8 mouse cellular contexts compared by ENCODE assay signal in the genomic region with DNA sequence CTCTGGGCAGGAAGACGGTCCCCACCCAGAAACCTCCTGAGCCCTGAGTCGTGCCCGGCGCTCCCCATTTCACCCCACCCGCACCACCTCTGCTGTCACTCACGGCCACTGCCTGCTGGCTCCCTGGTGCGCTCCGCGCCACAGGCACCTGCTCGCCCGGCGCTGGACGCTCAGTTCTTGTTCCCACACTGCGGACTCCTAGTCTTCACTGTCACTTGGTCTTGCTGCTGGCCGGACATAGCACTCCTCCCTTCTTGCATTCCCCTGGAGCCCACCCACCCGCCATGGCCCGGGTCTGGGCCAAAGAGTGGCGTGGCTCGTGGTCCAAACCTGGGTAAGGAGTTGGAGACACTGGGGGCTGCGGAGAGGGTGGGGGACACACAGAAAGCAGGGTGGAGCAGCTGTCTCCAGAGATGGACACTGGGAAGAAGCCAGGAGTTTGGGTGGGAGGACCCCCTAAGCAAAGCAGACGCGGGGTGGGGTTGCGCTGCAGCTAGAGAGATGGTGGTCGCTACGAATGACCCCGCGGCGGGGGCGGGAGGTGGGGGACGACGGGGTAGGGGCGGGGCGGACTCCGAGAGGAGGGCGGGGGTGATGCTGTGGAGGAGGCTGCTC. TPM values are rescaled to one million over a fixed set of nuclear protein-coding genes. Genes with fewer than 3 reads are reported as not detected.
DNase-seq lines count a peak whose midpoint lies in the region; ATAC-seq lines count a peak whose summit lies in the region.

Vstm2b (plus strand) TSS at position 233 of the 615 bp plus-strand sequence.

- H3K27me3 ChIP-seq in forebrain, embryonic 12.5 days, result peaks cover 71% of the 10 kb centered on the region
- H3K27me3 ChIP-seq in neural tube, embryonic 14.5 days (ENCODE audit: control insufficient read depth, insufficient read depth, low read length), result peaks cover 10% of the 10 kb centered on the region

- H3K36me3 ChIP-seq in forebrain, embryonic 12.5 days (replicated peaks), result no peaks in the 10 kb centered on the region
- H3K36me3 ChIP-seq in neural tube, embryonic 14.5 days (ENCODE audit: control insufficient read depth, insufficient read depth, low read length), result no peaks in the 10 kb centered on the region

- H3K9ac ChIP-seq in forebrain, embryonic 12.5 days, result peak within 1 kb of the TSS; percentile 68
- peak within 1 kb of the TSS; percentile 73 for H3K9ac ChIP-seq in neural tube, embryonic 14.5 days (replicated peaks; ENCODE audit: low read depth, low read length)

- peak; percentile 13 for ATAC-seq in forebrain, embryonic 12.5 days (ENCODE audit: low FRiP score)
- peak; percentile 0; the same call in 1 of the 2 replicates for ATAC-seq in neural tube, embryonic 14.5 days (ENCODE audit: low read depth)

- peaks cover 39% of the 10 kb centered on the region for H3K4me1 ChIP-seq in forebrain, embryonic 12.5 days
- H3K4me1 ChIP-seq in neural tube, embryonic 14.5 days (ENCODE audit: control insufficient read depth, insufficient read depth, low read length), result peaks cover 17% of the 10 kb centered on the region; the same call in 1 of the 2 replicates

- WGBS in forebrain, embryonic 12.5 days, result 2% methylated on average over 23 of the region's 35 CpGs
- 1% methylated on average over 23 of the region's 35 CpGs for WGBS in neural tube, embryonic 14.5 days

- peak within 1 kb of the TSS; percentile 93 for H3K4me2 ChIP-seq in forebrain, embryonic 12.5 days
- H3K4me2 ChIP-seq in neural tube, embryonic 14.5 days (ENCODE audit: low read depth, low read length), result peak within 1 kb of the TSS; percentile 93

- peak; percentile 88 for DNase-seq in heart, adult 11 months
- no peak for DNase-seq in heart, adult 8-10 months (ENCODE audit: low spot score)
- peak; percentile 7 for DNase-seq in 3134 (ENCODE audit: extremely low read depth, insufficient read length, low spot score)
- no peak for DNase-seq in left cerebral cortex, postnatal 4 days
- DNase-seq in right cerebral cortex, adult 2 months (ENCODE audit: low spot score in 2 of 2), result no peak
- DNase-seq in spleen, adult 18-20 months, result no peak

- 0 out of 2 replicates have a peak within 1 kb of the TSS, but pooled peaks have one; percentile 13 for H3K27ac ChIP-seq in forebrain, embryonic 12.5 days
- H3K27ac ChIP-seq in neural tube, embryonic 14.5 days (ENCODE audit: low read depth, low read length), result peak within 1 kb of the TSS; percentile 60

- H3K9me3 ChIP-seq in forebrain, embryonic 12.5 days, result no peaks in the 10 kb centered on the region
- H3K9me3 ChIP-seq in neural tube, embryonic 14.5 days (ENCODE audit: control insufficient read depth, low read length), result no peaks in the 10 kb centered on the region

- intact Hi-C loops in left cerebral cortex, postnatal 4 days (cut with DNase I), result loop anchor here (5.0 kb wide), 1 partner anchor 506 kb away; no protein-coding TSS in a partner anchor

- peak within 1 kb of the TSS; percentile 61 for H3K4me3 ChIP-seq in forebrain, embryonic 12.5 days (replicated peaks)
- H3K4me3 ChIP-seq in neural tube, embryonic 14.5 days (ENCODE audit: low read depth, low read length), result peak within 1 kb of the TSS; percentile 70

RNA-seq across cellular contexts. Expression of gene Vstm2b, which starts in this region (rescaled TPM):
- total RNA-seq in heart, adult 8-10 months (2022), result under 1 TPM in 2 of 4 experiments, not detected in 2; 0.12 to 0.37 TPM
- polyA plus RNA-seq in forebrain, embryonic 12.5 days (2016; fragmentation: Nextera tagmentation; extraction: Ambion mirVana), result 9.6 and 11.0 TPM in 2 replicates
- 10 to 100 TPM; 65.5 to 68.2 TPM for total RNA-seq in left cerebral cortex, postnatal 4 days (2021)
- polyA plus RNA-seq in neural tube, embryonic 14.5 days (2014; fragmentation: Nextera tagmentation; extraction: Ambion mirVana), result 37.0 and 39.5 TPM in 2 replicates

Comparison
In these comparisons a context has a peak if more than half of its experiments do, and no peak if none do; other contexts are left out.
1. RNA of gene Vstm2b (total RNA-seq): 65.5 to 68.2 TPM in left cerebral cortex, postnatal 4 days; 0.12 to 0.37 TPM in heart, adult 8-10 months; every median in the first group is over 10 times any median in the second.
2. DNase-seq: peak in heart, adult 11 months (single experiment) and 3134 (single experiment); none in heart, adult 8-10 months (single experiment), left cerebral cortex, postnatal 4 days (single experiment), right cerebral cortex, adult 2 months (0 of 2) and spleen, adult 18-20 months (0 of 2).